Mouse (Mus musculus) neural tube, embryonic 14.5 days (tissue): ENCODE results near the gene Pou6f2. TPM values are rescaled to one million over a fixed set of nuclear protein-coding genes. Genes with fewer than 3 reads are reported as not detected.

Experiments used
- ATAC-seq: fragments of 200-750 bp; cut with Nextera tagmentation; 2 replicates; pipeline ENCODE4 v1.8.0; 2017; ENCODE audit warnings: low read depth, mild to moderate bottlenecking, moderate TSS enrichment, moderate library complexity
- H3K27ac ChIP-seq: fragments of 300-500 bp; sonication (generic); 2 replicates; pipeline ENCODE4 v1.5.1; 2014; ENCODE audit warnings: low read depth, mild to moderate bottlenecking, control low read depth, low read length, moderate library complexity, mixed read lengths
- H3K27me3 ChIP-seq: fragments of 300-500 bp; sonication (generic); 2 replicates; pipeline ENCODE4 v1.6.1; 2014; ENCODE audit warnings: low read length; ENCODE audit not compliant: control insufficient read depth, insufficient read depth
- H3K36me3 ChIP-seq: fragments of 300-500 bp; sonication (generic); 2 replicates; pipeline ENCODE4 v1.6.1; 2014; ENCODE audit warnings: low read length, mixed read lengths; ENCODE audit not compliant: control insufficient read depth, insufficient read depth
- H3K4me1 ChIP-seq: fragments of 300-500 bp; sonication (generic); 2 replicates; pipeline ENCODE4 v1.6.1; 2014; ENCODE audit warnings: low read length; ENCODE audit not compliant: control insufficient read depth, insufficient read depth
- H3K4me2 ChIP-seq: fragments of 300-500 bp; sonication (generic); 2 replicates; pipeline ENCODE4 v1.6.1; 2014; ENCODE audit warnings: mild to moderate bottlenecking, low read depth, low read length, control low read depth
- H3K4me3 ChIP-seq: fragments of 300-500 bp; sonication (generic); 2 replicates; pipeline ENCODE4 v1.5.1; 2014; ENCODE audit warnings: low read depth, low read length, control low read depth, mixed read lengths
- H3K9ac ChIP-seq: fragments of 300-500 bp; sonication (generic); replicated peaks from 2 replicates; pipeline ENCODE4 v1.6.1; 2014; ENCODE audit warnings: low read depth, mild to moderate bottlenecking, control low read depth, low read length, mixed read lengths
- H3K9me3 ChIP-seq: fragments of 300-500 bp; sonication (generic); 2 replicates; pipeline ENCODE4 v1.6.1; 2016; ENCODE audit warnings: low read length; ENCODE audit not compliant: control insufficient read depth
- WGBS: fragments of 180-500 bp; shearing (Covaris S2); extraction: QIAGEN DNeasy Blood & Tissue Kit; methylation state at CpG from one replicate; pipeline ENCODE4 v1.1.7; 2014; 5-methylcytosine and 5-hydroxymethylcytosine counted together
- polyA plus RNA-seq: library from polyadenylated mRNA; unstranded; fragments of >200 nt; fragmentation: Nextera tagmentation; extraction: Ambion mirVana; gene quantifications from 2 replicates; pipeline ENCODE4 v1.2.1, GENCODE M21; 2014

Gene Pou6f2
- polyA plus RNA-seq, 1 experiment from 2014 or later: 13.8 TPM

- Histone ChIP-seq H3K4me2 (no peak overlapping the region), H3K9ac (no peak overlapping the region), H3K9me3 (no peaks in the 10 kb centered on the region), H3K27ac (no peak overlapping the region), H3K4me1 (0 out of 2 replicates have a peak, but pooled peaks cover 2% of the 10 kb centered on the region), H3K36me3 (no peaks in the 10 kb centered on the region), H3K27me3 (no peaks in the 10 kb centered on the region), H3K4me3 (no peak overlapping the region)
- ATAC-seq: no peak; the same call in 1 of the 2 replicates
- 40% methylated on average over 9 of the region's 9 CpGs for WGBS
Measured at GRCm38 (mm10) chr13:18172334-18172733, 225.2 kb downstream of the Pou6f2 start.

- Histone ChIP-seq H3K4me2 (no peak overlapping the region), H3K27me3 (no peaks in the 10 kb centered on the region), H3K4me3 (no peak overlapping the region), H3K36me3 (no peaks in the 10 kb centered on the region), H3K9ac (no peak overlapping the region), H3K4me1 (0 out of 2 replicates have a peak, but pooled peaks cover 2% of the 10 kb centered on the region), H3K9me3 (no peaks in the 10 kb centered on the region), H3K27ac (no peak overlapping the region)
- 97% methylated on average over 1 of the region's 1 CpGs for WGBS
- no peak for ATAC-seq
Measured at GRCm38 (mm10) chr13:18164182-18164581, 233.3 kb downstream of the Pou6f2 start.

GRCm38 (mm10) chr13:18160566-18160965 lies 236.9 kb downstream of the Pou6f2 start:
- H3K4me2 ChIP-seq: no peak overlapping the region
- no peak overlapping the region for H3K4me3 ChIP-seq
- H3K4me1 ChIP-seq: no peaks in the 10 kb centered on the region
- 74% methylated on average over 5 of the region's 5 CpGs for WGBS
- H3K27me3 ChIP-seq: no peaks in the 10 kb centered on the region
- H3K9ac ChIP-seq: no peak overlapping the region
- no peaks in the 10 kb centered on the region for H3K36me3 ChIP-seq
- ATAC-seq: no peak
- H3K27ac ChIP-seq: no peak overlapping the region
- no peaks in the 10 kb centered on the region for H3K9me3 ChIP-seq

GRCm38 (mm10) chr13:18153949-18154582 lies 243.4 kb downstream of the Pou6f2 start:
- Histone ChIP-seq H3K36me3 (no peaks in the 10 kb centered on the region), H3K4me3 (no peak overlapping the region), H3K9me3 (no peaks in the 10 kb centered on the region), H3K9ac (no peak overlapping the region), H3K27ac (no peak overlapping the region), H3K27me3 (no peaks in the 10 kb centered on the region), H3K4me2 (no peak overlapping the region), H3K4me1 (no peaks in the 10 kb centered on the region)
- ATAC-seq: no peak; the same call in 1 of the 2 replicates
- 90% methylated on average over 6 of the region's 6 CpGs for WGBS

GRCm38 (mm10) chr13:18133646-18134045 lies 263.8 kb downstream of the Pou6f2 start:
- Histone ChIP-seq H3K4me2 (no peak overlapping the region), H3K4me1 (peaks cover 5% of the 10 kb centered on the region; the same call in 1 of the 2 replicates), H3K9ac (no peak overlapping the region), H3K27me3 (no peaks in the 10 kb centered on the region), H3K36me3 (no peaks in the 10 kb centered on the region), H3K9me3 (no peaks in the 10 kb centered on the region), H3K27ac (no peak overlapping the region), H3K4me3 (no peak overlapping the region)
- ATAC-seq: no peak
- 77% methylated on average over 2 of the region's 2 CpGs for WGBS

GRCm38 (mm10) chr13:18133193-18133592 lies 264.3 kb downstream of the Pou6f2 start:
- H3K27ac ChIP-seq: no peak overlapping the region
- H3K27me3 ChIP-seq: no peaks in the 10 kb centered on the region
- H3K36me3 ChIP-seq: no peaks in the 10 kb centered on the region
- 0 out of 2 replicates have a peak, but pooled peaks have one; percentile 4 for ATAC-seq
- H3K4me2 ChIP-seq: no peak overlapping the region
- no peak overlapping the region for H3K4me3 ChIP-seq
- H3K4me1 ChIP-seq: peaks cover 5% of the 10 kb centered on the region; the same call in 1 of the 2 replicates
- H3K9me3 ChIP-seq: no peaks in the 10 kb centered on the region
- no peak overlapping the region for H3K9ac ChIP-seq
- 70% methylated on average over 5 of the region's 5 CpGs for WGBS

- peaks cover 5% of the 10 kb centered on the region; the same call in 1 of the 2 replicates for H3K4me1 ChIP-seq
- H3K27me3 ChIP-seq: no peaks in the 10 kb centered on the region
- H3K9ac ChIP-seq: no peak overlapping the region
- no peak overlapping the region for H3K4me2 ChIP-seq
- no peak overlapping the region for H3K27ac ChIP-seq
- no peak overlapping the region for H3K4me3 ChIP-seq
- no peak for ATAC-seq
- no peaks in the 10 kb centered on the region for H3K9me3 ChIP-seq
- no peaks in the 10 kb centered on the region for H3K36me3 ChIP-seq
Measured at GRCm38 (mm10) chr13:18131324-18131723, 266.2 kb downstream of the Pou6f2 start.

- Histone ChIP-seq H3K27ac (no peak overlapping the region), H3K27me3 (no peaks in the 10 kb centered on the region)
- WGBS: 16% methylated on average over 5 of the region's 5 CpGs
Measured at GRCm38 (mm10) chr13:18129697-18130096, 267.8 kb downstream of the Pou6f2 start.

GRCm38 (mm10) chr13:18128826-18129225 lies 268.7 kb downstream of the Pou6f2 start:
- ATAC-seq: no peak
- Histone ChIP-seq H3K4me3 (no peak overlapping the region), H3K4me2 (no peak overlapping the region), H3K4me1 (peaks cover 5% of the 10 kb centered on the region; the same call in 1 of the 2 replicates), H3K27ac (no peak overlapping the region), H3K36me3 (no peaks in the 10 kb centered on the region), H3K9ac (no peak overlapping the region), H3K27me3 (no peaks in the 10 kb centered on the region), H3K9me3 (no peaks in the 10 kb centered on the region)
- 90% methylated on average over 11 of the region's 11 CpGs for WGBS

More at GRCm38 (mm10) chr13:18129697-18130096, 267.8 kb downstream of the Pou6f2 start:
- Histone ChIP-seq H3K9ac (no peak overlapping the region), H3K4me1 (peaks cover 5% of the 10 kb centered on the region; the same call in 1 of the 2 replicates), H3K4me2 (no peak overlapping the region), H3K36me3 (no peaks in the 10 kb centered on the region), H3K4me3 (no peak overlapping the region), H3K9me3 (no peaks in the 10 kb centered on the region)
- ATAC-seq: 0 out of 2 replicates have a peak, but pooled peaks have one; percentile 42
